25 mouse cellular contexts compared by ENCODE assay signal in the genomic region with DNA sequence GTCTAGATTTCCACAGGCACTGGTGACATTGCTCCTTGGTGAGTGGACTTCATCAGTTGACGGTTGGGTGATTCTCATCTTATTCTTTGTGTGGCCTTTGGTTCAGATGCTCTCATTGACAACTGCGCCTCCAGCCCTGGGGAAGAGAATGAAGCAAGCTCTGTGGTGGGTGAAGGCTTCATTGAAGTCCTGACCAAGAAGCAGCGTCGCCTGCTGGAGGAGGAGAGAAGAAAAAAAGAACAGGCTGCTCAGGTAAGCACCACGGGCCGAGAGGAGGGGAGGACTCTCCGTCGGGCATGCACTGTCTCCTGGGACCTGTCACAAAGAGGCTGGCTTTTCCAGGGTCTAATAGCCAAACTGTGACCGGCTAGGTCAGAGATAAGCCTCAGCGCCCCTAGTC.
"Had no signal": no experiment of that assay in that cellular context is flagged by ENCODE, and none has a peak within 500 bp of the region (broad histone marks: within the 10 kb centered on the region; RNA-seq: fewer than 3 reads in every experiment).

No protein-coding gene starts in this region.

- DNase-seq: gastrocnemius, postnatal 10 days; gastrocnemius, postnatal 25 days; heart, adult 11 months; heart, adult 2 months; heart, postnatal 10 days; heart, postnatal 4 days; kidney, adult 18-20 months; kidney, adult 8-10 months; kidney, postnatal 10 days; kidney, postnatal 25 days; kidney, postnatal 4 days; layer of hippocampus, adult 9-11 months; layer of hippocampus, postnatal 36 days; left cerebral cortex, postnatal 4 days had no signal

- H3K4me3 ChIP-seq: heart, adult 2 months; heart, embryonic 10.5 days; heart, embryonic 12.5 days; hindbrain, embryonic 10.5 days; hindbrain, embryonic 12.5 days; intestine, embryonic 15.5 days; layer of hippocampus, adult 2 months; limb, embryonic 13.5 days; limb, embryonic 15.5 days; liver, embryonic 12.5 days had no signal

- H3K27ac ChIP-seq: heart, adult 2 months; heart, embryonic 10.5 days; hindbrain, embryonic 10.5 days; hindbrain, embryonic 12.5 days; hindbrain, embryonic 14.5 days; intestine, embryonic 15.5 days; limb, embryonic 13.5 days; limb, embryonic 15.5 days; liver, embryonic 12.5 days; liver, embryonic 14.5 days had no signal
